Mouse (Mus musculus) bone marrow, adult 2 months (tissue): Measurements from ENCODE around the gene Fmnl2.

Source experiments
- CTCF ChIP-seq: fragments of 200-500 bp; IDR thresholded peaks from 2 replicates; pipeline ENCODE4 v1.5.1; 2011; ENCODE audit warnings: low read length, control low read depth; ENCODE audit not compliant: control insufficient read depth, insufficient read depth
- POLR2A ChIP-seq: fragments of 200-500 bp; IDR thresholded peaks from 2 replicates; pipeline ENCODE4 v1.6.1; 2011; ENCODE audit warnings: low read depth, mild to moderate bottlenecking, control low read depth, low read length, borderline replicate concordance; ENCODE audit not compliant: control insufficient read depth

- TF ChIP-seq CTCF (no peak), POLR2A (no peak)
Observed at GRCm38 (mm10) chr2:53014451-53014850, 156.8 kb downstream of the Fmnl2 start.
